Mouse (Mus musculus): Measurements from ENCODE around the gene Kcnip4. TPM values are rescaled to one million over a fixed set of nuclear protein-coding genes. Genes with fewer than 3 reads are reported as not detected.

The Kcnip4 gene
- polyA plus RNA-seq, 1 experiment from 2014 or later: 3.0 TPM

DNA sequence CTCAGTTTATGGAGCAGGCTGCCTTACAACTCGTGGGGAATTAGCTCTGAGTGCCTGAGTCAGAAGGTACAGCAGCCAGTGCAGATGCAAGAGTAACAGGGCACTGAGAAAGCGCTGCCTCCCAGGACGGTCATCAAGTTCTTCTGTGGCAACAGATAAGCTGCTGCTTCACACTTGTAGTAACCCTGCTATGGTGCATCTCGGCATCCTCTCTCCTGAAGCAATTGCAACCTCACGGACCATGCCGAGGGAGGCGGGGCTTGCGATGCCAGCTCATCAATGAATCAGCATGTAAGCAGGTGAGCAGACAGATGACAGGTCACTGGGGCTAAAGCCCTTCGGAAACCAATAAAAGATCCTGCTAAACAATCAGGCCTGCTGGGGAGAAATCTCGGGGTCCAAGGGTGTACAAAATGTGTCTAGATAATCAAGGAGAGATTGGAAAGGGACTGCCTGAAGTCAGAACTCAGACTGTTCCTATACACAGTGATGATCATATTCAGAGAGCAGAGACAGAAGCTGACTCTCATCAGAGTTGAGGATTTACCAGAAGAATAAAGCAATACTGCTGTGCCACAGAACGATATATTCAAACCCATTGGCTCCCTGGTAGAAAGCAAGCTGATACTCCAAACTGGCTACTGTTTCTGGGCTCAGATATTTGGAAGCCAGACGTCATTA, 239.1 kb downstream of the Kcnip4 start:
- Histone ChIP-seq H3K27me3 (replicated peaks; ENCODE audit: control insufficient read depth, insufficient read depth, low read length) (no peaks in the 10 kb centered on the region), H3K27ac (ENCODE audit: low read length) (no peak overlapping the region), H3K4me3 (ENCODE audit: low read length) (peak overlapping the region; percentile 24), H3K4me1 (ENCODE audit: control insufficient read depth, insufficient read depth, low read length) (peaks cover 5% of the 10 kb centered on the region; the same call in 1 of the 2 replicates), H3K9ac (ENCODE audit: low read depth, low read length) (no peak overlapping the region), H3K9me3 (ENCODE audit: control insufficient read depth, low read length) (no peaks in the 10 kb centered on the region), H3K4me2 (ENCODE audit: low read depth, low read length) (peak overlapping the region; percentile 43), H3K36me3 (ENCODE audit: control insufficient read depth, insufficient read depth, low read length) (no peaks in the 10 kb centered on the region)
- WGBS: 21% methylated on average over 12 of the region's 12 CpGs
- ATAC-seq: peak; percentile 71

DNA sequence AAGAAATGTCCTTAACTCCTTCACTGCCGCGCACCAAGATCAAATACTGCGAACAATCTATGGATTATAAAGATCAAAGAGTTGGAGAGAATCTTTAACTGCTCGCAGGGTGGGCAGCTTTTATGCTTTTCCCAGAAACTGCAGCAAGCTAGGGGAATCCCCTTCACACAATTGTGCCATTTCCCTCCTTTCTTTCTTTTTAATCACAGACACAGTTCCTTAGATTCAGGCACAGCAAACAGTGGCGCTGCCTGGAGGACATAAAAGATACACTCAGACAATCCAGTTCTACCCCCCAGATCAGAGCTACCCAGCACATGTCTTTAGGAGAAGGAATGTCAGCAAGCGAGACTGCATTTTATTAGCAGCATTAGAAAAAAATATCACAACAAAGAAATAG, 239.9 kb downstream of the Kcnip4 start:
- WGBS: 46% methylated on average over 6 of the region's 6 CpGs
- no peak for ATAC-seq
- Histone ChIP-seq H3K4me2 (ENCODE audit: low read depth, low read length) (peak overlapping the region; percentile 11; the same call in 1 of the 2 replicates), H3K36me3 (ENCODE audit: control insufficient read depth, insufficient read depth, low read length) (no peaks in the 10 kb centered on the region), H3K9me3 (ENCODE audit: control insufficient read depth, low read length) (no peaks in the 10 kb centered on the region), H3K4me1 (ENCODE audit: control insufficient read depth, insufficient read depth, low read length) (peaks cover 5% of the 10 kb centered on the region; the same call in 1 of the 2 replicates), H3K27me3 (replicated peaks; ENCODE audit: control insufficient read depth, insufficient read depth, low read length) (no peaks in the 10 kb centered on the region), H3K27ac (ENCODE audit: low read length) (no peak overlapping the region), H3K4me3 (ENCODE audit: low read length) (0 out of 2 replicates have a peak overlapping the region, but pooled peaks have one; percentile 8), H3K9ac (ENCODE audit: low read depth, low read length) (no peak overlapping the region)

DNA sequence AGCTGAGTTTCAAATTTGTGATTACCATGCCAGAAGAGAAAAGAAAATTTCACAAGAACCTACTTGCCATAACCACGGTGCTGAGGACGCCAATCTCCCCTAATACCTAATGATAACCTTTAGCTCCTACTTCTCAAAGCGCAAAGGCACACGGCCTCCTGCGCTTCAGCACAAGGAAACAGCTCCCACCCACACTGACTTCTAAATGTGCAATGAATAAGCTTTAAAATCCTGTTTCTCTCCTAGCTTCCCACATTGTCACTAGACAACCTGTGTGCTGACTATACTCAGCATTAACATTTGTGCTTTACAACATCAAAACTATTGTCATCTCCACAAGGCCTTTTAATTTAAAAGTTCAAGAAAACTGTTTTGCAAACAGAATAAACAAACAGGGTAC, 241.3 kb downstream of the Kcnip4 start:
- Histone ChIP-seq H3K4me1 (ENCODE audit: control insufficient read depth, insufficient read depth, low read length) (peaks cover 5% of the 10 kb centered on the region; the same call in 1 of the 2 replicates), H3K27ac (ENCODE audit: low read length) (no peak overlapping the region), H3K4me3 (ENCODE audit: low read length) (no peak overlapping the region), H3K27me3 (replicated peaks; ENCODE audit: control insufficient read depth, insufficient read depth, low read length) (no peaks in the 10 kb centered on the region), H3K4me2 (ENCODE audit: low read depth, low read length) (no peak overlapping the region), H3K36me3 (ENCODE audit: control insufficient read depth, insufficient read depth, low read length) (no peaks in the 10 kb centered on the region), H3K9ac (ENCODE audit: low read depth, low read length) (no peak overlapping the region), H3K9me3 (ENCODE audit: control insufficient read depth, low read length) (no peaks in the 10 kb centered on the region)
- WGBS: 58% methylated on average over 5 of the region's 5 CpGs
- ATAC-seq: no peak

DNA sequence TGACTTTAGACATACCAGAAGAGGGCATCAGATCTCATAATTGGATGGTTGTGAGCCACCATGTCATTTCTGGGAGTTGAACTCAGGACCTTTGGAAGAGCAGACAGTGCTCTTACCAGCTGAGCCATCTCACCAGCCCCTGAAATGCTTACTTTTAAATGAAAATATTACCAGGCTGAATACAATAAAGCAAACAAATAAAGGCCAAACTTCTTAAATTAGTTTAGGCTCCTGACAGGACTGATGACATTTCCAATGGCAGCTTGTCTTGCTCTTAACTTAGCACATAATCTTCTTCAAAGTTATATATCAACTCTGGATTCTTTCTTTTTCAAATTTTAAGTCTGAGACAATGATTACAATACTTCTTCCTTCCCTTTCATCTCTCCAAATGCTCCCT, 252.8 kb downstream of the Kcnip4 start:
- Histone ChIP-seq H3K36me3 (ENCODE audit: control insufficient read depth, insufficient read depth, low read length) (no peaks in the 10 kb centered on the region), H3K9ac (ENCODE audit: low read depth, low read length) (no peak overlapping the region), H3K9me3 (ENCODE audit: control insufficient read depth, low read length) (no peaks in the 10 kb centered on the region), H3K4me3 (ENCODE audit: low read length) (no peak overlapping the region), H3K27me3 (replicated peaks; ENCODE audit: control insufficient read depth, insufficient read depth, low read length) (no peaks in the 10 kb centered on the region), H3K4me1 (ENCODE audit: control insufficient read depth, insufficient read depth, low read length) (no peaks in the 10 kb centered on the region), H3K27ac (ENCODE audit: low read length) (no peak overlapping the region), H3K4me2 (ENCODE audit: low read depth, low read length) (no peak overlapping the region)
- ATAC-seq: no peak

DNA sequence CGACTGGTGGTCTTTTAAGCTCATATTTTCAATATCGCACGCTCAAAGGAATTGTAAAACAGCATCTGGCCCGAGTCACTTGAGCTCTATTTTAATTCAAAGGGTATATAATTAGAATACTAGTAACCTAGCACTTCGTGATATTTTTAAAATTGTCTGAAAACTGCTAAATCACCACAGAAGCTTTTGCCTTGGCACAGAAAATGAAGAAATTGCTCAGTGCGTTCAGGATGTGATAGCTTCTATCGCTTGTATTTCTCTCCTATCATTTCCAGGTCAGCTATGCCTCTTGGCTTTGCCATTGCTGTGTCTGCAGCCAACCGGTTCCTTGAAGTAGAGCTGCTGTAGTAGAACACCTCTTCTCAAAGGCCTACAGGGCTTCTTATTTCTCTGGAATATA, 255.9 kb downstream of the Kcnip4 start:
- Histone ChIP-seq H3K4me1 (ENCODE audit: control insufficient read depth, insufficient read depth, low read length) (no peaks in the 10 kb centered on the region), H3K4me2 (ENCODE audit: low read depth, low read length) (no peak overlapping the region), H3K9me3 (ENCODE audit: control insufficient read depth, low read length) (no peaks in the 10 kb centered on the region), H3K9ac (ENCODE audit: low read depth, low read length) (no peak overlapping the region), H3K27me3 (replicated peaks; ENCODE audit: control insufficient read depth, insufficient read depth, low read length) (no peaks in the 10 kb centered on the region), H3K27ac (ENCODE audit: low read length) (no peak overlapping the region), H3K36me3 (ENCODE audit: control insufficient read depth, insufficient read depth, low read length) (no peaks in the 10 kb centered on the region), H3K4me3 (ENCODE audit: low read length) (no peak overlapping the region)
- ATAC-seq: no peak
- WGBS: 90% methylated on average over 8 of the region's 8 CpGs

DNA sequence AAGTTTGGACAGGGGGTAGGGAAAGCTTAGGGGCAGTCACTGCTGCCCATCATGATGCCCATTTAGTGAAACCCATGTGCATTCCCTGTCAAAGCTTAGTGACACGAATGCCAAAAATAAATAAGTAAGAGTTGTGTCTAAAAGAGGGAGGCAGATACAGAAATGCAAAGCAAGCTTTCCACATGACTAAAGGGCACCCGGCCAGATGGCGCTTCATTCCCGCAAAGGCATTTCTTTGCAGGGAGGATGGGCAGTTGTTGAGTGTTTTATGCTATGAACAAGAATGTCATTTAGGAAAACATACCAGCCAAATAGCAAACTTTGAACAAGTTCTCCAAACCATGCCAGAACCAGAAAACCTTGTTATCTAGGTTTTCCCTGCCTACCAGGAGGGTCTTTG, 265.4 kb downstream of the Kcnip4 start:
- Histone ChIP-seq H3K27ac (ENCODE audit: low read length) (no peak overlapping the region), H3K4me1 (ENCODE audit: control insufficient read depth, insufficient read depth, low read length) (no peaks in the 10 kb centered on the region), H3K9ac (ENCODE audit: low read depth, low read length) (no peak overlapping the region), H3K4me2 (ENCODE audit: low read depth, low read length) (no peak overlapping the region), H3K4me3 (ENCODE audit: low read length) (no peak overlapping the region), H3K27me3 (replicated peaks; ENCODE audit: control insufficient read depth, insufficient read depth, low read length) (no peaks in the 10 kb centered on the region), H3K36me3 (ENCODE audit: control insufficient read depth, insufficient read depth, low read length) (no peaks in the 10 kb centered on the region), H3K9me3 (ENCODE audit: control insufficient read depth, low read length) (no peaks in the 10 kb centered on the region)
- 96% methylated on average over 4 of the region's 4 CpGs for WGBS
- ATAC-seq: no peak

DNA sequence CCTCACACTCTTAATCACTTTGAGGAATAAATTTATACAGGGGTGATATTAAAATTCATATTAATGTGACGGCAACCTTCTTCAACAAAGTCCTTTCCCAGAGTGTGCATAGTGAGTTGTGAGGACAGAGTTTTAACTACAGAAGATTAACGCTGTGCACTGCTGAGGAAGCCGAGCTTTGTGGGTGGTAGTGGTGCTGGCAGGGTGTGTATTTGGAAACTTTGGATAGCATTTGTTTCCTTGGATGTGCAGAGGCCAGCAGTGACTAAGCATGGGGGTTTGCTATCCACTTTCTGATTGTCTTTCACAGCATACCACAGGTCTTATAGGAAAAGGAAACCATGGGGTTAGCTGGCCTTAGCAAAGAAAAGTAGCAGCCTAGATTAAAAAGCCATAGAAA, 267.9 kb downstream of the Kcnip4 start:
- Histone ChIP-seq H3K27ac (ENCODE audit: low read length) (no peak overlapping the region), H3K4me2 (ENCODE audit: low read depth, low read length) (no peak overlapping the region), H3K27me3 (replicated peaks; ENCODE audit: control insufficient read depth, insufficient read depth, low read length) (no peaks in the 10 kb centered on the region), H3K9me3 (ENCODE audit: control insufficient read depth, low read length) (no peaks in the 10 kb centered on the region), H3K4me1 (ENCODE audit: control insufficient read depth, insufficient read depth, low read length) (no peaks in the 10 kb centered on the region), H3K4me3 (ENCODE audit: low read length) (no peak overlapping the region), H3K36me3 (ENCODE audit: control insufficient read depth, insufficient read depth, low read length) (no peaks in the 10 kb centered on the region), H3K9ac (ENCODE audit: low read depth, low read length) (no peak overlapping the region)
- WGBS: 76% methylated on average over 3 of the region's 3 CpGs
- no peak for ATAC-seq

DNA sequence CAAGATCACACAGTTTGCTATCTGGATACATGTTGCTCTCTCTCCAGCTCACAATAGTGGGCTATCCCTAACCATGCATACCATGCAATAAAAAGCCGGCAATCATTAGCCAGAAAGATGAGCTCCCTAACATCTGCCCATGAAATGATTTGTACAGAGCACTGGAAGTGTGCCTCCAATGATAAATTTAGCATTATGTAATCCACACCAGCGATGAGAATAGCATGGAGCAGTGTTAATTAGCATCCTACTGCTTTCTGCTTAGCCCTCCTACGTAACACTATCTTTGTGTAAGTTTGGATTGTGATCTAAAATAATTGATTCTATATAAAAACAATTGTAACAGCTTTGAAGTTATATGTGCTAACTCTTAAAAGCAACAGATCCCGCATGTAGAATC, 268.7 kb downstream of the Kcnip4 start:
- Histone ChIP-seq H3K27me3 (replicated peaks; ENCODE audit: control insufficient read depth, insufficient read depth, low read length) (no peaks in the 10 kb centered on the region), H3K9ac (ENCODE audit: low read depth, low read length) (no peak overlapping the region), H3K4me3 (ENCODE audit: low read length) (no peak overlapping the region), H3K27ac (ENCODE audit: low read length) (no peak overlapping the region), H3K4me2 (ENCODE audit: low read depth, low read length) (no peak overlapping the region), H3K9me3 (ENCODE audit: control insufficient read depth, low read length) (no peaks in the 10 kb centered on the region), H3K4me1 (ENCODE audit: control insufficient read depth, insufficient read depth, low read length) (no peaks in the 10 kb centered on the region), H3K36me3 (ENCODE audit: control insufficient read depth, insufficient read depth, low read length) (no peaks in the 10 kb centered on the region)
- WGBS: 72% methylated on average over 4 of the region's 4 CpGs
- no peak for ATAC-seq

DNA sequence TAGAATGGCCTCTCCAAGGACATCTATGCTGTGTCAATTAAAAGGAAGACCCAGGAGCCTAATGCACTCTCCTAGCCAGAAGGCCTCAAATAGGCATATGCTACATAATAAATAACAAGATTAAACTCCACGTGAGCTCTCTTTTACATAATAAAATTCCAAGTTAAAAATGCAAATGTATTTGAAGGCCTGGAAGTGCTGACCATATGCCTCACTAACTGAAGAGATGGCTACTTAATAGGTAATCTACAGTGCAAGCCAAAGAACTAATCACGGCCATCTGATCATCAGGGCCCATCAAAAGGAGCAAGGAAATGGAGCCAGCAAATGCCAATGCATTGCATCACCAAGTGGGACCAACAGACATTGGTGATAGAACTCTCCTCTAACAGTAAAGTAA, 277.6 kb downstream of the Kcnip4 start:
- no peaks in the 10 kb centered on the region for H3K4me1 ChIP-seq (ENCODE audit: control insufficient read depth, insufficient read depth, low read length)
- WGBS: 87% methylated on average over 2 of the region's 2 CpGs
- no peaks in the 10 kb centered on the region for H3K9me3 ChIP-seq (ENCODE audit: control insufficient read depth, low read length)
- H3K4me2 ChIP-seq (ENCODE audit: low read depth, low read length): no peak overlapping the region
- no peak overlapping the region for H3K4me3 ChIP-seq (ENCODE audit: low read length)
- H3K27me3 ChIP-seq (replicated peaks; ENCODE audit: control insufficient read depth, insufficient read depth, low read length): no peaks in the 10 kb centered on the region
- H3K9ac ChIP-seq (ENCODE audit: low read depth, low read length): no peak overlapping the region
- H3K36me3 ChIP-seq (ENCODE audit: control insufficient read depth, insufficient read depth, low read length): no peaks in the 10 kb centered on the region
- no peak overlapping the region for H3K27ac ChIP-seq (ENCODE audit: low read length)
- no peak for ATAC-seq

DNA sequence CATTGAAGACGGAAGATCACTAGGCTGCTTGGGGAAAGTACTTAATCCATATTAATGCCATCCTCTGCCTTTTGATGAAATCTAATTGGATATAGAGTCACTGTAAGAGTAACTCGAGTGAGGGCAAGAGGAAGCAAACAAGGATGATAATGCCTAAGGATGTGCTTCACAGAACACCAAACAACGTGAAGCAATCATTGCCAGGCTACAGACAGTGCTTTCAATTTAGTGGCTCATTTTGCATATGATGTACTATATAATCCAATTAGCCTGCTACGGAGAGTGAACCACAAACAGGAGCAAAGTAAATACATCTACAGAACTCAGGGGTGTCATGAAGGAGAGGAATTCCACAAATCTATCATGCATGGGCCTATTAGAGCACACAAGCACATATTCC, 280.3 kb downstream of the Kcnip4 start:
- H3K36me3 ChIP-seq (ENCODE audit: control insufficient read depth, insufficient read depth, low read length): no peaks in the 10 kb centered on the region
- no peak overlapping the region for H3K4me3 ChIP-seq (ENCODE audit: low read length)
- H3K9ac ChIP-seq (ENCODE audit: low read depth, low read length): no peak overlapping the region
- no peak for ATAC-seq
- no peak overlapping the region for H3K4me2 ChIP-seq (ENCODE audit: low read depth, low read length)
- H3K9me3 ChIP-seq (ENCODE audit: control insufficient read depth, low read length): no peaks in the 10 kb centered on the region
- 76% methylated on average over 4 of the region's 4 CpGs for WGBS
- H3K27ac ChIP-seq (ENCODE audit: low read length): no peak overlapping the region
- H3K4me1 ChIP-seq (ENCODE audit: control insufficient read depth, insufficient read depth, low read length): no peaks in the 10 kb centered on the region
- no peaks in the 10 kb centered on the region for H3K27me3 ChIP-seq (replicated peaks; ENCODE audit: control insufficient read depth, insufficient read depth, low read length)
